Mouse (Mus musculus) cortical plate, adult 2 months (tissue): ENCODE data around the gene Smarcc2.

ENCODE experiments used
- CTCF ChIP-seq: fragments of 200-500 bp; IDR thresholded peaks from 2 replicates; pipeline ENCODE4 v1.5.1; 2011; ENCODE audit warnings: mild to moderate bottlenecking, control low read depth, low read length; ENCODE audit not compliant: insufficient read depth; ENCODE audit errors: extremely low read depth
- POLR2A ChIP-seq: fragments of 200-500 bp; IDR thresholded peaks from 2 replicates; pipeline ENCODE4 v1.6.1; 2011; ENCODE audit warnings: mild to moderate bottlenecking, low read length, control low read depth; ENCODE audit not compliant: insufficient read depth; ENCODE audit errors: extremely low read depth

DNA sequence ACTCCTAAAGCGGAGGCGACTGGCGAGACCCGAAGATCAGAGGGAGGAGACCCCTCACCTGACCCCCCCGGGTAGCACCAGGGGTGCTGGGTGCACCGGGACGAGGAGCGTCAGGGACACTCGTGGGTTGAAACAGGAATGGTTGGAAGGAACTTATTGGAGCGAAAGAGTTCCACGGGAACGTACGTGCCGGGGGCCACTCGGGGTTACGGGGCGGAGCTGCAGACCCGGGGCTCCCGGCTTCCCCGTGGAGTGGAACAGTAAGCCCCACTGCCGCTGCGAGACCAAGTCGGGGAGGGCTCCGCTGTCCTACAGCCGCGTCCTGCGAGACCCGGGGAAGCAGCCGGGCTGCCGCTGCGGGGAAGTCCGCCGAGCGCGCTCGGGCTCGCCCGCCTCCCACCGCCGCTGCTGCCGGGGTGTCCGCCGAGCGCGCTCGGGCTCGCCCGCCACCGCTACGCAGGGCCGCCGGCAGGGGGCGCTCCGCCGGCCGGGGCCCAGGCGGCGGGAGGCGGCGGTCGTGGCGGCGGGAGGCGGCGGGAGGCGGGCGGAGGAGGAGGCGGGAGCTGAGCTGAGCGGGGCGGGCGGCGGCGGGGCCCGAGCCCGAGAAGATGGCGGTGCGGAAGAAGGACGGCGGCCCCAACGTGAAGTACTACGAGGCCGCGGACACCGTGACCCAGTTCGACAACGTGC lies at the start of gene Smarcc2:
- TF ChIP-seq CTCF, result no peak
- no peak for TF ChIP-seq POLR2A
